Mouse (Mus musculus) heart, embryonic 10.5 days (tissue): ENCODE data around the gene Mmp10. TPM values are rescaled to one million over a fixed set of nuclear protein-coding genes. Genes with fewer than 3 reads are reported as not detected.

Source experiments
- DNase-seq: peaks from one replicate; pipeline ENCODE4 v3.0.0-alpha.2; 2017; ENCODE audit warnings: low spot score
- H3K27ac ChIP-seq: fragments of 300-500 bp; sonication (generic); 2 replicates; pipeline ENCODE4 v1.5.1; 2016; ENCODE audit warnings: mild to moderate bottlenecking
- H3K27me3 ChIP-seq: fragments of 300-500 bp; sonication (generic); 2 replicates; pipeline ENCODE4 v1.6.1; 2016; ENCODE audit warnings: mild to moderate bottlenecking; ENCODE audit not compliant: poor library complexity, insufficient read depth, severe bottlenecking
- H3K36me3 ChIP-seq: fragments of 300-500 bp; sonication (generic); 2 replicates; pipeline ENCODE4 v1.6.1; 2016; ENCODE audit warnings: mild to moderate bottlenecking, moderate library complexity
- H3K4me1 ChIP-seq: fragments of 300-500 bp; sonication (generic); 2 replicates; pipeline ENCODE4 v1.6.1; 2016; ENCODE audit warnings: mild to moderate bottlenecking
- H3K4me3 ChIP-seq: fragments of 300-500 bp; sonication (generic); 2 replicates; pipeline ENCODE4 v1.5.1; 2016; ENCODE audit warnings: mild to moderate bottlenecking, moderate library complexity
- H3K9me3 ChIP-seq: fragments of 300-500 bp; sonication (generic); 2 replicates; pipeline ENCODE4 v1.6.1; 2016; ENCODE audit warnings: mild to moderate bottlenecking, moderate library complexity
- WGBS: fragments of 180-500 bp; shearing (Covaris S2); methylation state at CpG from one replicate; pipeline ENCODE4 v1.1.7; 2016; 5-methylcytosine and 5-hydroxymethylcytosine counted together
- polyA plus RNA-seq: library from polyadenylated mRNA; unstranded; fragments of >200 nt; fragmentation: Nextera tagmentation; extraction: Ambion mirVana; gene quantifications from 2 replicates; pipeline ENCODE4 v1.2.1, GENCODE M21; 2016

The Mmp10 gene
- polyA plus RNA-seq, 1 experiment from 2014 or later: not detected

GRCm38 (mm10) chr9:7551943-7552342 lies 49.8 kb downstream of the Mmp10 start:
- DNase-seq: no peak
- Histone ChIP-seq H3K4me1 (no peaks in the 10 kb centered on the region), H3K9me3 (no peaks in the 10 kb centered on the region), H3K27me3 (no peaks in the 10 kb centered on the region), H3K27ac (no peak overlapping the region), H3K36me3 (no peaks in the 10 kb centered on the region), H3K4me3 (no peak overlapping the region)

GRCm38 (mm10) chr9:7553536-7553935 lies 51.4 kb downstream of the Mmp10 start:
- Histone ChIP-seq H3K36me3 (no peaks in the 10 kb centered on the region), H3K4me3 (no peak overlapping the region), H3K4me1 (no peaks in the 10 kb centered on the region), H3K9me3 (no peaks in the 10 kb centered on the region), H3K27ac (no peak overlapping the region), H3K27me3 (no peaks in the 10 kb centered on the region)
- 72% methylated on average over 3 of the region's 3 CpGs for WGBS
- no peak for DNase-seq

- no peak for DNase-seq
- H3K4me1 ChIP-seq: no peaks in the 10 kb centered on the region
- H3K9me3 ChIP-seq: no peaks in the 10 kb centered on the region
- H3K27me3 ChIP-seq: no peaks in the 10 kb centered on the region
- no peaks in the 10 kb centered on the region for H3K36me3 ChIP-seq
- H3K27ac ChIP-seq: no peak overlapping the region
- H3K4me3 ChIP-seq: no peak overlapping the region
- whole genome bisulfite sequencing: 31% methylated on average over 3 of the region's 3 CpGs
Measured at GRCm38 (mm10) chr9:7554382-7554781, 52.2 kb downstream of the Mmp10 start.

GRCm38 (mm10) chr9:7558221-7559017 lies 56.3 kb downstream of the Mmp10 start, which contains the start of gene Mmp8:
Mmp8 (plus strand) TSS chr9:7558456.
- no peak within 1 kb of the TSS for H3K4me3 ChIP-seq
- 77% methylated on average over 8 of the region's 8 CpGs for WGBS
- H3K27ac ChIP-seq: no peak within 1 kb of the TSS
- no peaks in the 10 kb centered on the region for H3K36me3 ChIP-seq
- no peak for DNase-seq
- no peaks in the 10 kb centered on the region for H3K4me1 ChIP-seq
- H3K27me3 ChIP-seq: no peaks in the 10 kb centered on the region
- no peaks in the 10 kb centered on the region for H3K9me3 ChIP-seq

Other genes starting within 250 kb of the Mmp10 start
- gene Mmp13, start 229.8 kb upstream of the Mmp10 start, polyA plus RNA-seq: 0.05 TPM in 1 of 2 replicates, not detected in the other
- gene Mmp12, start 158.0 kb upstream of the Mmp10 start, polyA plus RNA-seq: not detected in 2 replicates
- gene Mmp1b, start 114.3 kb upstream of the Mmp10 start, polyA plus RNA-seq: not detected in 2 replicates
- not detected in 2 replicates for gene Mmp3, start 56.5 kb upstream of the Mmp10 start, polyA plus RNA-seq
- 0.09 TPM in 1 of 2 replicates, not detected in the other for gene Mmp8, start 56.1 kb downstream of the Mmp10 start, polyA plus RNA-seq
- not detected in 2 replicates for gene Mmp27, start 69.0 kb downstream of the Mmp10 start, polyA plus RNA-seq
- gene Mmp20, start 125.9 kb downstream of the Mmp10 start, polyA plus RNA-seq: not detected in 2 replicates
- not detected in 2 replicates for gene Mmp7, start 189.7 kb downstream of the Mmp10 start, polyA plus RNA-seq